Mouse (Mus musculus) liver, embryonic 16.5 days (tissue): ENCODE results near the gene Ang5. TPM values are rescaled to one million over a fixed set of nuclear protein-coding genes. Genes with fewer than 3 reads are reported as not detected.

ENCODE experiments used
- polyA plus RNA-seq: library from polyadenylated mRNA; unstranded; fragments of >200 nt; fragmentation: Nextera tagmentation; extraction: Ambion mirVana; gene quantifications from 2 replicates; pipeline ENCODE4 v1.2.1, GENCODE M21; 2015

Gene Ang5
- polyA plus RNA-seq, 1 experiment from 2014 or later = not detected

Other genes starting within 250 kb of the Ang5 start
- not detected in 2 replicates for gene Gm16506, start 229.6 kb upstream of the Ang5 start, polyA plus RNA-seq
- not detected in 2 replicates for gene Gm6526, start 209.2 kb upstream of the Ang5 start, polyA plus RNA-seq
- not detected in 2 replicates for gene Gm8180, start 172.3 kb upstream of the Ang5 start, polyA plus RNA-seq
- gene Ear1, start 81.6 kb upstream of the Ang5 start, polyA plus RNA-seq = 16.2 and 16.7 TPM in 2 replicates
- not detected in 2 replicates for gene Ear10, start 33.5 kb upstream of the Ang5 start, polyA plus RNA-seq
- 8.3 and 8.8 TPM in 2 replicates for gene Gm8113, start 31.7 kb upstream of the Ang5 start, polyA plus RNA-seq
- gene Ang6, start 45.2 kb downstream of the Ang5 start, polyA plus RNA-seq = 0.22 TPM in 1 of 2 replicates, not detected in the other
- gene Ear2, start 145.6 kb downstream of the Ang5 start, polyA plus RNA-seq = 26.0 and 26.5 TPM in 2 replicates
- gene Gm3327, start 166.8 kb downstream of the Ang5 start, polyA plus RNA-seq = not detected in 2 replicates
- not detected in 2 replicates for gene Gm8212, start 240.6 kb downstream of the Ang5 start, polyA plus RNA-seq